Mouse (Mus musculus) B cell, adult 2 months (primary cell): ENCODE results near the gene Klf9.

Source experiments
- DNase-seq, 2 experiments: peaks; one replicate each; pipeline ENCODE4 v3.0.0; 2022

The Klf9 gene

GRCm38 (mm10) chr19:23164651-23165240 is 23.7 kb downstream of the Klf9 start:
- DNase-seq = no peak

GRCm38 (mm10) chr19:23166550-23167284 is 25.7 kb downstream of the Klf9 start:
- DNase-seq = no peak

GRCm38 (mm10) chr19:23168899-23169658 is 28.1 kb downstream of the Klf9 start:
- DNase-seq = no peak

GRCm38 (mm10) chr19:23169659-23170050 is 28.6 kb downstream of the Klf9 start:
- DNase-seq = no peak

GRCm38 (mm10) chr19:23170476-23170875 is 29.4 kb downstream of the Klf9 start:
- DNase-seq = no peak

- DNase-seq = no peak
Measured at GRCm38 (mm10) chr19:23171136-23171535, 30.1 kb downstream of the Klf9 start.

- no peak for DNase-seq
Measured at GRCm38 (mm10) chr19:23175090-23175489, 34.1 kb downstream of the Klf9 start.

GRCm38 (mm10) chr19:23175511-23175910 is 34.5 kb downstream of the Klf9 start:
- DNase-seq = no peak

GRCm38 (mm10) chr19:23178533-23178932 is 37.5 kb downstream of the Klf9 start:
- no peak for DNase-seq

- DNase-seq = no peak
Measured at GRCm38 (mm10) chr19:23183493-23183892, 42.5 kb downstream of the Klf9 start.

GRCm38 (mm10) chr19:23184068-23184467 is 43.0 kb downstream of the Klf9 start:
- no peak for DNase-seq

- no peak for DNase-seq
Measured at GRCm38 (mm10) chr19:23187732-23188131, 46.7 kb downstream of the Klf9 start.

- no peak for DNase-seq
Measured at GRCm38 (mm10) chr19:23188986-23189385, 48.0 kb downstream of the Klf9 start.

- no peak for DNase-seq
Measured at GRCm38 (mm10) chr19:23189744-23190143, 48.7 kb downstream of the Klf9 start.

GRCm38 (mm10) chr19:23191486-23191885 is 50.5 kb downstream of the Klf9 start:
- no peak for DNase-seq

GRCm38 (mm10) chr19:23193076-23193475 is 52.0 kb downstream of the Klf9 start:
- DNase-seq = no peak

- DNase-seq = no peak
Measured at GRCm38 (mm10) chr19:23202106-23202505, 61.1 kb downstream of the Klf9 start.

GRCm38 (mm10) chr19:23203505-23204053 is 62.6 kb downstream of the Klf9 start:
- no peak for DNase-seq

- DNase-seq = no peak
Measured at GRCm38 (mm10) chr19:23211325-23211724, 70.3 kb downstream of the Klf9 start.

GRCm38 (mm10) chr19:23214326-23214725 is 73.3 kb downstream of the Klf9 start:
- DNase-seq = no peak
